Mouse (Mus musculus) limb, embryonic 13.5 days (tissue): ENCODE measurements around the gene Hyal1. TPM values are rescaled to one million over a fixed set of nuclear protein-coding genes. Genes with fewer than 3 reads are reported as not detected.

Experiments used
- ATAC-seq: fragments of 200-750 bp; cut with Nextera tagmentation; 2 replicates; pipeline ENCODE4 v1.8.0; 2017; ENCODE audit warnings: low read depth, moderate number of reproducible peaks, moderate TSS enrichment; ENCODE audit not compliant: low FRiP score
- H3K27ac ChIP-seq: fragments of 300-500 bp; sonication (generic); 2 replicates; pipeline ENCODE4 v1.5.1; 2015; ENCODE audit warnings: inconsistent platforms, mild to moderate bottlenecking, moderate library complexity
- H3K27me3 ChIP-seq: fragments of 300-500 bp; sonication (generic); 2 replicates; pipeline ENCODE4 v1.6.1; 2015; ENCODE audit warnings: mild to moderate bottlenecking, inconsistent platforms
- H3K36me3 ChIP-seq: fragments of 300-500 bp; sonication (generic); 2 replicates; pipeline ENCODE4 v1.6.1; 2015; ENCODE audit warnings: inconsistent platforms, mild to moderate bottlenecking, moderate library complexity
- H3K4me1 ChIP-seq: fragments of 300-500 bp; sonication (generic); 2 replicates; pipeline ENCODE4 v1.6.1; 2015; ENCODE audit warnings: inconsistent platforms
- H3K4me2 ChIP-seq: fragments of 300-500 bp; sonication (generic); replicated peaks from 2 replicates; pipeline ENCODE4 v1.6.1; 2015; ENCODE audit warnings: inconsistent platforms, mild to moderate bottlenecking, moderate library complexity
- H3K4me3 ChIP-seq: fragments of 300-500 bp; sonication (generic); 2 replicates; pipeline ENCODE4 v1.5.1; 2015; ENCODE audit warnings: moderate library complexity, mild to moderate bottlenecking, inconsistent platforms
- H3K9ac ChIP-seq: fragments of 300-500 bp; sonication (generic); 2 replicates; pipeline ENCODE4 v1.6.1; 2015; ENCODE audit warnings: mild to moderate bottlenecking, inconsistent platforms
- H3K9me3 ChIP-seq: fragments of 300-500 bp; sonication (generic); 2 replicates; pipeline ENCODE4 v1.6.1; 2016; ENCODE audit warnings: inconsistent platforms
- whole genome bisulfite sequencing: fragments of 180-500 bp; shearing (Covaris S2); methylation state at CpG from one replicate; pipeline ENCODE4 v1.1.7; 2015; 5-methylcytosine and 5-hydroxymethylcytosine counted together
- polyA plus RNA-seq: library from polyadenylated mRNA; unstranded; fragments of >200 nt; fragmentation: Nextera tagmentation; extraction: Ambion mirVana; gene quantifications from 2 replicates; pipeline ENCODE4 v1.2.1, GENCODE M21; 2015

Hyal1 gene
- polyA plus RNA-seq, 1 experiment from 2014 or later, result 13.4 TPM

- H3K4me3 ChIP-seq, result no peak overlapping the region
- WGBS, result 93% methylated on average over 14 of the region's 14 CpGs
Observed at GRCm38 (mm10) chr9:107579023-107579900, 2.5 kb downstream of the Hyal1 start.

GRCm38 (mm10) chr9:107580501-107581317 is 4.0 kb downstream of the Hyal1 start, which contains the start of gene Hyal3:
Gene Hyal3 (plus strand): TSS chr9:107580818.
- peaks cover 61% of the 10 kb centered on the region for H3K4me1 ChIP-seq
- under 1% methylated on average over 32 of the region's 32 CpGs for WGBS
- no peaks in the 10 kb centered on the region for H3K9me3 ChIP-seq
- H3K27me3 ChIP-seq, result no peaks in the 10 kb centered on the region
- H3K36me3 ChIP-seq, result peaks cover 24% of the 10 kb centered on the region
- H3K4me3 ChIP-seq, result peak within 1 kb of the TSS; percentile 65
- peak within 1 kb of the TSS; percentile 88 for H3K4me2 ChIP-seq
- H3K27ac ChIP-seq, result peak within 1 kb of the TSS; percentile 86
- peak; percentile 82 for ATAC-seq
- H3K9ac ChIP-seq, result peak within 1 kb of the TSS; percentile 79

More at GRCm38 (mm10) chr9:107579023-107579900, 2.5 kb downstream of the Hyal1 start:
- H3K4me1 ChIP-seq, result peaks cover 61% of the 10 kb centered on the region
- ATAC-seq, result no peak
- H3K27me3 ChIP-seq, result no peaks in the 10 kb centered on the region
- peaks cover 25% of the 10 kb centered on the region for H3K36me3 ChIP-seq
- peak overlapping the region; percentile 88 for H3K4me2 ChIP-seq
- H3K9me3 ChIP-seq, result no peaks in the 10 kb centered on the region
- H3K9ac ChIP-seq, result peak overlapping the region; percentile 79; the same call in 1 of the 2 replicates
- peak overlapping the region; percentile 86; the same call in 1 of the 2 replicates for H3K27ac ChIP-seq

- Histone ChIP-seq H3K27ac (peak overlapping the region; percentile 86; the same call in 1 of the 2 replicates), H3K27me3 (no peaks in the 10 kb centered on the region), H3K4me3 (peak overlapping the region; percentile 65), H3K9ac (peak overlapping the region; percentile 79), H3K9me3 (no peaks in the 10 kb centered on the region), H3K4me2 (peak overlapping the region; percentile 88), H3K36me3 (peaks cover 24% of the 10 kb centered on the region), H3K4me1 (peaks cover 52% of the 10 kb centered on the region)
- WGBS, result 77% methylated on average over 4 of the region's 4 CpGs
- ATAC-seq, result no peak
Observed at GRCm38 (mm10) chr9:107581584-107581983, 4.9 kb downstream of the Hyal1 start.

GRCm38 (mm10) chr9:107582509-107583062 is 5.9 kb downstream of the Hyal1 start:
- peak overlapping the region; percentile 88 for H3K4me2 ChIP-seq
- ATAC-seq, result no peak
- no peak overlapping the region for H3K4me3 ChIP-seq

GRCm38 (mm10) chr9:107583174-107583573 is 6.4 kb downstream of the Hyal1 start:
- peaks cover 39% of the 10 kb centered on the region for H3K4me1 ChIP-seq
- H3K9me3 ChIP-seq, result no peaks in the 10 kb centered on the region

More at GRCm38 (mm10) chr9:107582509-107583062, 5.9 kb downstream of the Hyal1 start:
- no peak overlapping the region; the same call in 1 of the 2 replicates for H3K9ac ChIP-seq
- H3K4me1 ChIP-seq, result peaks cover 42% of the 10 kb centered on the region
- H3K27ac ChIP-seq, result no peak overlapping the region
- H3K9me3 ChIP-seq, result no peaks in the 10 kb centered on the region
- 88% methylated on average over 7 of the region's 7 CpGs for WGBS
- H3K36me3 ChIP-seq, result peaks cover 24% of the 10 kb centered on the region
- H3K27me3 ChIP-seq, result no peaks in the 10 kb centered on the region

GRCm38 (mm10) chr9:107586504-107586903 is 9.8 kb downstream of the Hyal1 start:
- H3K9me3 ChIP-seq, result no peaks in the 10 kb centered on the region
- H3K27me3 ChIP-seq, result no peaks in the 10 kb centered on the region
- H3K4me2 ChIP-seq, result no peak overlapping the region
- H3K4me3 ChIP-seq, result no peak overlapping the region
- 88% methylated on average over 5 of the region's 5 CpGs for WGBS
- peaks cover 22% of the 10 kb centered on the region for H3K4me1 ChIP-seq
- no peak for ATAC-seq
- peaks cover 47% of the 10 kb centered on the region for H3K36me3 ChIP-seq
- no peak overlapping the region for H3K9ac ChIP-seq
- H3K27ac ChIP-seq, result peak overlapping the region; percentile 22; the same call in 1 of the 2 replicates

More at GRCm38 (mm10) chr9:107583174-107583573, 6.4 kb downstream of the Hyal1 start:
- Histone ChIP-seq H3K4me3 (no peak overlapping the region), H3K4me2 (no peak overlapping the region), H3K9ac (no peak overlapping the region), H3K36me3 (peaks cover 24% of the 10 kb centered on the region), H3K27ac (no peak overlapping the region), H3K27me3 (no peaks in the 10 kb centered on the region)
- ATAC-seq, result no peak
- 91% methylated on average over 14 of the region's 14 CpGs for WGBS

- WGBS, result 14% methylated on average over 46 of the region's 46 CpGs
- Histone ChIP-seq H3K4me1 (peaks cover 15% of the 10 kb centered on the region), H3K27me3 (no peaks in the 10 kb centered on the region), H3K9ac (peak within 1 kb of the TSS; percentile 77), H3K9me3 (no peaks in the 10 kb centered on the region), H3K27ac (peak within 1 kb of the TSS; percentile 22; the same call in 1 of the 2 replicates), H3K36me3 (peaks cover 54% of the 10 kb centered on the region), H3K4me2 (peak within 1 kb of the TSS; percentile 91), H3K4me3 (peak within 1 kb of the TSS; percentile 81)
- peak; percentile 98 for ATAC-seq
Observed at GRCm38 (mm10) chr9:107586974-107587832, 10.5 kb downstream of the Hyal1 start, which contains the start of gene Ifrd2. Gene Ifrd2 (plus strand): TSS chr9:107587642.

- no peak for ATAC-seq
- Histone ChIP-seq H3K4me1 (peaks cover 12% of the 10 kb centered on the region), H3K4me2 (peak overlapping the region; percentile 91), H3K9me3 (no peaks in the 10 kb centered on the region), H3K4me3 (peak overlapping the region; percentile 81), H3K27ac (no peak overlapping the region), H3K27me3 (no peaks in the 10 kb centered on the region), H3K36me3 (peaks cover 57% of the 10 kb centered on the region), H3K9ac (peak overlapping the region; percentile 77)
- WGBS, result 4% methylated on average over 33 of the region's 33 CpGs
Observed at GRCm38 (mm10) chr9:107587833-107588639, 11.3 kb downstream of the Hyal1 start.

GRCm38 (mm10) chr9:107590058-107590772 is 13.5 kb downstream of the Hyal1 start:
- Histone ChIP-seq H3K36me3 (peaks cover 57% of the 10 kb centered on the region), H3K4me3 (no peak overlapping the region)
- 90% methylated on average over 25 of the region's 25 CpGs for WGBS

GRCm38 (mm10) chr9:107590773-107591060 is 14.0 kb downstream of the Hyal1 start:
- 93% methylated on average over 6 of the region's 6 CpGs for WGBS
- H3K4me2 ChIP-seq, result no peak overlapping the region
- peaks cover 57% of the 10 kb centered on the region for H3K36me3 ChIP-seq
- no peaks in the 10 kb centered on the region for H3K27me3 ChIP-seq
- no peak for ATAC-seq
- no peak overlapping the region for H3K27ac ChIP-seq
- H3K4me1 ChIP-seq, result peaks cover 12% of the 10 kb centered on the region
- no peak overlapping the region for H3K4me3 ChIP-seq
- H3K9me3 ChIP-seq, result no peaks in the 10 kb centered on the region
- H3K9ac ChIP-seq, result no peak overlapping the region

More at GRCm38 (mm10) chr9:107590058-107590772, 13.5 kb downstream of the Hyal1 start:
- H3K27ac ChIP-seq, result no peak overlapping the region
- H3K4me1 ChIP-seq, result peaks cover 12% of the 10 kb centered on the region
- H3K9me3 ChIP-seq, result no peaks in the 10 kb centered on the region
- no peak for ATAC-seq
- no peak overlapping the region for H3K9ac ChIP-seq
- H3K4me2 ChIP-seq, result no peak overlapping the region
- H3K27me3 ChIP-seq, result no peaks in the 10 kb centered on the region
